Mouse (Mus musculus) MEL-GATA-1-ER (cell line): ENCODE data around the gene Nfatc3.
"Not testable (repeated sequence)": the region's sequence is repeated elsewhere in the genome, so short reads cannot be mapped to it uniquely, and the experiment has no call there.

ENCODE experiments used
- DNase-seq: peaks from one replicate; pipeline ENCODE4 v3.0.0-alpha.2; 2012; ENCODE audit warnings: low read depth; ENCODE audit errors: extremely low read depth

Gene Nfatc3

GRCm38 (mm10) chr8:106058731-106059612 is at the start of gene Nfatc3:
Gene Nfatc3, plus strand, starts transcription at chr8:106058840.
- DNase-seq: peak; percentile 99

- DNase-seq: peak; percentile 80
Measured at GRCm38 (mm10) chr8:106010748-106011642, 47.6 kb upstream of the Nfatc3 start.

- no peak for DNase-seq
Measured at GRCm38 (mm10) chr8:106011643-106011986, 47.0 kb upstream of the Nfatc3 start, which contains the start of gene Ddx28. Gene Ddx28, minus strand, starts transcription at chr8:106011882.

- DNase-seq: not testable (repeated sequence)
Measured at GRCm38 (mm10) chr8:106012203-106012602, 46.4 kb upstream of the Nfatc3 start.

GRCm38 (mm10) chr8:106016284-106016683 is 42.4 kb upstream of the Nfatc3 start:
- DNase-seq: no peak

GRCm38 (mm10) chr8:106017130-106017529 is 41.5 kb upstream of the Nfatc3 start:
- peak; percentile 53 for DNase-seq

GRCm38 (mm10) chr8:106018039-106018438 is 40.6 kb upstream of the Nfatc3 start:
- no peak for DNase-seq

- no peak for DNase-seq
Measured at GRCm38 (mm10) chr8:106022483-106022882, 36.2 kb upstream of the Nfatc3 start.

GRCm38 (mm10) chr8:106038721-106039120 is 19.9 kb upstream of the Nfatc3 start:
- DNase-seq: no peak

GRCm38 (mm10) chr8:106039605-106040004 is 19.0 kb upstream of the Nfatc3 start:
- no peak for DNase-seq

GRCm38 (mm10) chr8:106040218-106040617 is 18.4 kb upstream of the Nfatc3 start:
- DNase-seq: no peak

- no peak for DNase-seq
Measured at GRCm38 (mm10) chr8:106043055-106043454, 15.6 kb upstream of the Nfatc3 start.

GRCm38 (mm10) chr8:106044151-106044550 is 14.5 kb upstream of the Nfatc3 start:
- DNase-seq: no peak

- DNase-seq: no peak
Measured at GRCm38 (mm10) chr8:106046872-106047559, 11.6 kb upstream of the Nfatc3 start.

GRCm38 (mm10) chr8:106047854-106048630 is 10.6 kb upstream of the Nfatc3 start:
- no peak for DNase-seq

GRCm38 (mm10) chr8:106049840-106050239 is 8.8 kb upstream of the Nfatc3 start:
- no peak for DNase-seq

GRCm38 (mm10) chr8:106051068-106051467 is 7.6 kb upstream of the Nfatc3 start:
- DNase-seq: no peak

- no peak for DNase-seq
Measured at GRCm38 (mm10) chr8:106052510-106053089, 6.0 kb upstream of the Nfatc3 start.

GRCm38 (mm10) chr8:106054190-106054811 is 4.3 kb upstream of the Nfatc3 start:
- no peak for DNase-seq

GRCm38 (mm10) chr8:106055038-106055437 is 3.6 kb upstream of the Nfatc3 start:
- DNase-seq: no peak
